Mouse (Mus musculus): ENCODE data around the gene Pcx. TPM values are rescaled to one million over a fixed set of nuclear protein-coding genes. Genes with fewer than 3 reads are reported as not detected.

The Pcx gene
- total and polyA plus RNA-seq, 3 experiments: 39.0 to 52.5 (median 44.8) TPM

DNA sequence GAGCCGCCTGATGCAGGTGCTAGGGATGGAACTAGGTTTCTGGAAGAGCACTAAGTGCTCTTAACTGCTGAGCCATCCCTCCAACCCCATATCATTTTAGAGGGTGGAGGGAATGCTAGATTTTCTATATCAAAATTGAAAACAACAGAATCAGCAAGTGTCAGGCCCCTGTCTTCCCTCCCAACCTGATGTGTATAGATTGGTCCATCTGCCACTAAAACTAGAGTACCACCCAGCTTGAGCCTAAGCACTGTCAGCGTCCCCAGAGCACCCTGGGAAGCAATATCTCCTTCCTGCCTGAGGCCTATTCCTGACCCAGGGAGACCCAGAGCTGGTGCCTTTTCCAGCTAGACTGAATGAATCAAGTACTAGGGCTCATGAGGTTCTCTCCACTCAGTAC is 56.6 kb downstream of the Pcx start:
- Histone ChIP-seq H3K4me1 (ENCODE audit: control insufficient read depth, insufficient read depth, low read length) (no peaks in the 10 kb centered on the region), H3K27ac (no peak overlapping the region), H3K4me3 (no peak overlapping the region), H3K79me2 (replicated peaks; ENCODE audit: control insufficient read depth, insufficient read depth, low read length) (no peaks in the 10 kb centered on the region), H3K27me3 (ENCODE audit: control insufficient read depth, insufficient read depth, low read length) (no peaks in the 10 kb centered on the region), H3K36me3 (ENCODE audit: control insufficient read depth, insufficient read depth, low read length) (no peaks in the 10 kb centered on the region), H3K9ac (ENCODE audit: low read depth, low read length) (no peak overlapping the region)
- no peak for DNase-seq
- TF ChIP-seq EP300 (IDR thresholded peaks at IDR 0.05; ENCODE audit: insufficient read depth, low read depth, low read length) (no peak), POLR2A (IDR thresholded peaks at IDR 0.05; ENCODE audit: insufficient read depth, low read depth, low read length) (no peak), CTCF (IDR thresholded peaks at IDR 0.05) (no peak)
- WGBS: 78% methylated on average over 2 of the region's 2 CpGs
- intact Hi-C loops (cut with DNase I): no loop called here

- Histone ChIP-seq H3K4me3 (no peak overlapping the region), H3K36me3 (ENCODE audit: control insufficient read depth, insufficient read depth, low read length) (no peaks in the 10 kb centered on the region), H3K27ac (no peak overlapping the region), H3K79me2 (replicated peaks; ENCODE audit: control insufficient read depth, insufficient read depth, low read length) (no peaks in the 10 kb centered on the region), H3K4me1 (ENCODE audit: control insufficient read depth, insufficient read depth, low read length) (no peaks in the 10 kb centered on the region), H3K9ac (ENCODE audit: low read depth, low read length) (no peak overlapping the region), H3K27me3 (ENCODE audit: control insufficient read depth, insufficient read depth, low read length) (no peaks in the 10 kb centered on the region)
- intact Hi-C loops (cut with DNase I): no loop called here
- no peak for TF ChIP-seq CTCF (IDR thresholded peaks at IDR 0.05)
- no peak for TF ChIP-seq POLR2A (IDR thresholded peaks at IDR 0.05; ENCODE audit: insufficient read depth, low read depth, low read length)
- no peak for TF ChIP-seq EP300 (IDR thresholded peaks at IDR 0.05; ENCODE audit: insufficient read depth, low read depth, low read length)
- DNase-seq: no peak
- WGBS: 52% methylated on average over 2 of the region's 2 CpGs
Measured at GRCm38 (mm10) chr19:4567665-4568064, 57.4 kb downstream of the Pcx start.

- Histone ChIP-seq H3K27ac (no peak overlapping the region), H3K9ac (ENCODE audit: low read depth, low read length) (no peak overlapping the region), H3K4me1 (ENCODE audit: control insufficient read depth, insufficient read depth, low read length) (no peaks in the 10 kb centered on the region), H3K36me3 (ENCODE audit: control insufficient read depth, insufficient read depth, low read length) (no peaks in the 10 kb centered on the region), H3K27me3 (ENCODE audit: control insufficient read depth, insufficient read depth, low read length) (no peaks in the 10 kb centered on the region), H3K79me2 (replicated peaks; ENCODE audit: control insufficient read depth, insufficient read depth, low read length) (no peaks in the 10 kb centered on the region), H3K4me3 (no peak overlapping the region)
- no peak for DNase-seq
- WGBS: 26% methylated on average over 4 of the region's 4 CpGs
- no peak for TF ChIP-seq POLR2A (IDR thresholded peaks at IDR 0.05; ENCODE audit: insufficient read depth, low read depth, low read length)
- no peak for TF ChIP-seq EP300 (IDR thresholded peaks at IDR 0.05; ENCODE audit: insufficient read depth, low read depth, low read length)
- no peak for TF ChIP-seq CTCF (IDR thresholded peaks at IDR 0.05)
- intact Hi-C loops (cut with DNase I): no loop called here
Measured at GRCm38 (mm10) chr19:4568832-4569231, 58.6 kb downstream of the Pcx start.

DNA sequence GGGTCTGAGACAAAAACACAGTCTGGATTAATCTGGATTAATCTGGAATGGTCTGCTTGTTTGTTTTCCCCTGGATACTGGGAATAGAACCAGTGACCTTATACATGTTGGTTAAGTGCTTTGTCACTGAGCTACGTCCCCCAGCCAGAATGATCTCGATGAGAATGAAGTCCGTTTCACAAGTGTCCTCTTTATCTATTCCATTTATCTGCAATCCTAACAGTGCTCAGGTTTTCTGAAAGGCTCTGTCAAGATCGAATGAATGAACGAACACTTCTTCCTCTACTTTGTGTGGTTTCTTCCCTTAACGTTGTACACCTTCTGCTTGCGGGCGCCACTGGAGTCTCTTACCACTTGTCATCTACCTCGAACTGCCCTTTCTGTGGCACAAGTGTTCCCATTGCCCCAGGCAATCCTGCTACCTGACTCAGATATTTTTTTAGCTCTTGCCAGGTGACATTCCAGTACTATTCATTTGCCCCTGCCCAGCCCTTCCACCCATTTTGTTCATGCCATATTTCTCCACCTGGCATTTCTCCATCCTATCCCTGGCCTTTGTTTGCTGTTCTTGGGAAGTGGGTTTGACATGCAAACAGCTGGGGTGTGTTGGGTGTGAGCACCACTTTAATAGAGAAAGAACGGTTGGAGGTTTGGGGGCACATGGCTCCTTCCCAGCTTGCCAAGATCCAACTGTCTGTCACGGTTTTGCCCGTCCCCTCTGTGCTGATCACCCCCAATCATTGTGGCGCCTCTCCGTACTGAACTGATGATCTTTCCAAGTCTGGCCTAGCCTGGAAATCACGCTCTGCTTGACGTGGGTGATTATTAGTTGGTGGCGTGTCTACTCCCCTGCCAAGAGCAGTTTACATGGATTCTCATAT is 59.3 kb downstream of the Pcx start:
- no peak for TF ChIP-seq POLR2A (IDR thresholded peaks at IDR 0.05; ENCODE audit: insufficient read depth, low read depth, low read length)
- TF ChIP-seq EP300 (IDR thresholded peaks at IDR 0.05; ENCODE audit: insufficient read depth, low read depth, low read length): no peak
- no peak for TF ChIP-seq CTCF (IDR thresholded peaks at IDR 0.05)
- DNase-seq: no peak
- WGBS: 84% methylated on average over 17 of the region's 17 CpGs
- Histone ChIP-seq H3K4me1 (ENCODE audit: control insufficient read depth, insufficient read depth, low read length) (no peaks in the 10 kb centered on the region), H3K9ac (ENCODE audit: low read depth, low read length) (no peak overlapping the region), H3K4me3 (no peak overlapping the region), H3K36me3 (ENCODE audit: control insufficient read depth, insufficient read depth, low read length) (no peaks in the 10 kb centered on the region), H3K27me3 (ENCODE audit: control insufficient read depth, insufficient read depth, low read length) (no peaks in the 10 kb centered on the region), H3K79me2 (replicated peaks; ENCODE audit: control insufficient read depth, insufficient read depth, low read length) (no peaks in the 10 kb centered on the region), H3K27ac (no peak overlapping the region)
- intact Hi-C loops (cut with DNase I): no loop called here

DNA sequence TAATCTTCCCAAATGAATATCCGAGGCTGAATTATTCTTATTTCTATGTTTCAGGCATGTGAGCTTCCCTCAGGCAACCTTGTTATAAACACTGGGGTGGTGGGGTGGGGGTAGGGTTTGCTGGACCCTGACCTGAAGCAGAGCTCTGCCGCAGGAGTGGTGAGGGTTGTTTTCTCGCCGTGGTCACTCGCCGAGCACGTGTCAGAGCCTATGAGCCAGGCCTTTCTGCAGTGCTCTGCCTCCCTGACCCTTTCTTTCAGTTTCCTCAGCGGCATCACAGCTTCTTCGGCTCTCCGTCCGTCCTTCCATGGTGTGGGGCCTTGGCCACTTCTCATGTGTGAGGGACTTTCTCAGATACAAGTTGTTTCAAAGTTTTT is 60.0 kb downstream of the Pcx start:
- DNase-seq: no peak
- Histone ChIP-seq H3K27me3 (ENCODE audit: control insufficient read depth, insufficient read depth, low read length) (no peaks in the 10 kb centered on the region), H3K4me3 (no peak overlapping the region), H3K36me3 (ENCODE audit: control insufficient read depth, insufficient read depth, low read length) (no peaks in the 10 kb centered on the region), H3K4me1 (ENCODE audit: control insufficient read depth, insufficient read depth, low read length) (no peaks in the 10 kb centered on the region), H3K27ac (no peak overlapping the region), H3K9ac (ENCODE audit: low read depth, low read length) (no peak overlapping the region), H3K79me2 (replicated peaks; ENCODE audit: control insufficient read depth, insufficient read depth, low read length) (no peaks in the 10 kb centered on the region)
- intact Hi-C loops (cut with DNase I): no loop called here
- WGBS: 87% methylated on average over 11 of the region's 11 CpGs
- TF ChIP-seq CTCF (IDR thresholded peaks at IDR 0.05) (no peak), EP300 (IDR thresholded peaks at IDR 0.05; ENCODE audit: insufficient read depth, low read depth, low read length) (no peak), POLR2A (IDR thresholded peaks at IDR 0.05; ENCODE audit: insufficient read depth, low read depth, low read length) (no peak)

- no peak for DNase-seq
- Histone ChIP-seq H3K4me1 (ENCODE audit: control insufficient read depth, insufficient read depth, low read length) (no peaks in the 10 kb centered on the region), H3K27ac (no peak overlapping the region), H3K4me3 (no peak overlapping the region), H3K9ac (ENCODE audit: low read depth, low read length) (no peak overlapping the region), H3K27me3 (ENCODE audit: control insufficient read depth, insufficient read depth, low read length) (no peaks in the 10 kb centered on the region), H3K79me2 (replicated peaks; ENCODE audit: control insufficient read depth, insufficient read depth, low read length) (no peaks in the 10 kb centered on the region), H3K36me3 (ENCODE audit: control insufficient read depth, insufficient read depth, low read length) (no peaks in the 10 kb centered on the region)
- intact Hi-C loops (cut with DNase I): no loop called here
- TF ChIP-seq POLR2A (IDR thresholded peaks at IDR 0.05; ENCODE audit: insufficient read depth, low read depth, low read length) (no peak), EP300 (IDR thresholded peaks at IDR 0.05; ENCODE audit: insufficient read depth, low read depth, low read length) (no peak), CTCF (IDR thresholded peaks at IDR 0.05) (no peak)
- 90% methylated on average over 6 of the region's 6 CpGs for WGBS
Measured at GRCm38 (mm10) chr19:4570815-4571214, 60.5 kb downstream of the Pcx start.

All from heart, adult 2 months (tissue).